Mouse (Mus musculus): Measurements from ENCODE around the gene Fmnl1. TPM values are rescaled to one million over a fixed set of nuclear protein-coding genes. Genes with fewer than 3 reads are reported as not detected.
A peak's percentile ranks its signal among the peaks of the same experiment; 100 is the strongest.

Fmnl1 gene
- polyA plus RNA-seq, 1 experiment = 8.4 TPM

DNA sequence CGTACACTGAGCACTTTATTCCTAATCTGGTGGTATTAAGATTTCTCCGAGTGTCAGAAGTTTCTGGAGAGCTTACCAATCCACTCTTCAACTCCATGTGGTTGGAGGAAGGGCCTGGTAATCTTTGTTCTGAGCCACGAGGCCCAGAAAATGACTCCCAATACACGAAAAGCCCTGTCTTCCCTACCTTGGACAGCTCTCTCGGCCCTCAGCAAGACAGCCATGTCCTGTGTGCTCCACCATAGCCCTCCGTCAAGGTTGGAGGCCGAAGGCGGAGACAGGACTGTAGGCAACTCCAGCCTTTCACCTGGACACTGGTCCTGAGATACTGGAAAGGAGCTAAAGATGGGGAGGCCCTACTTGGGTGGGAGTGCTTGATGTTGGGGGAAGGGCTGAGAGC lies 39.4 kb downstream of the Fmnl1 start:
- Histone ChIP-seq H3K4me3 (ENCODE audit: low read depth, low read length) (no peak overlapping the region), H3K36me3 (ENCODE audit: control insufficient read depth, insufficient read depth, low read length) (no peaks in the 10 kb centered on the region), H3K4me1 (ENCODE audit: control insufficient read depth, insufficient read depth, insufficient read length, low read length) (no peaks in the 10 kb centered on the region), H3K27ac (ENCODE audit: insufficient read depth, low read depth, low read length) (no peak overlapping the region), H3K27me3 (ENCODE audit: control insufficient read depth, insufficient read depth, low read length) (no peaks in the 10 kb centered on the region)
- WGBS = 62% methylated on average over 8 of the region's 8 CpGs
- no peak for TF ChIP-seq POLR2A (IDR thresholded peaks at IDR 0.05; ENCODE audit: low read depth, low read length)
- TF ChIP-seq CTCF (IDR thresholded peaks at IDR 0.05; ENCODE audit: extremely low read depth, insufficient read length, insufficient replicate concordance, low read depth, low read length) = no peak

GRCm38 (mm10) chr11:103213712-103214111 lies 42.8 kb downstream of the Fmnl1 start:
- Histone ChIP-seq H3K4me3 (ENCODE audit: low read depth, low read length) (no peak overlapping the region), H3K36me3 (ENCODE audit: control insufficient read depth, insufficient read depth, low read length) (no peaks in the 10 kb centered on the region), H3K4me1 (ENCODE audit: control insufficient read depth, insufficient read depth, insufficient read length, low read length) (peaks cover 4% of the 10 kb centered on the region; the same call in 1 of the 2 replicates), H3K27ac (ENCODE audit: insufficient read depth, low read depth, low read length) (no peak overlapping the region), H3K27me3 (ENCODE audit: control insufficient read depth, insufficient read depth, low read length) (no peaks in the 10 kb centered on the region)
- TF ChIP-seq POLR2A (IDR thresholded peaks at IDR 0.05; ENCODE audit: low read depth, low read length) = no peak
- TF ChIP-seq CTCF (IDR thresholded peaks at IDR 0.05; ENCODE audit: extremely low read depth, insufficient read length, insufficient replicate concordance, low read depth, low read length) = peak; percentile 43; the same call in 1 of the 2 replicates
- WGBS = 82% methylated on average over 5 of the region's 5 CpGs

DNA sequence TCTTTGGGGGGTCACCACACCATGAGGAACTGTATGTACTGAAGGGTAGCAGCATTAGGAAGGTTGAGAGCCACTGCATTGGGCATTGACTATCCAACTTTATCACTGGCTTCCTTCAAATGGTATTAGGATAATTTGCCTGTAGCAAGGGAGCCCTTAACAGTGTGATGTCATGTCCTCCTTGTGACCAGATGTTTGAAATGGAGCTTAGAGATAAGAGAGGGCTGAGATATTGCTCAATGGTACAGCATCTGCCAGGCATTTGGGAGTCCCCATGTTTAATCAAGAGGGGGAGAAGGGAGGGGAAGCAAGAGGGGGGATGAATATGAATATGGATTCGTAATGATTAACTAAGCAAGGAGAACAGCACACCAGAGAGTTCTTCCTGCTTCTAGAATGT lies 44.4 kb downstream of the Fmnl1 start:
- Histone ChIP-seq H3K4me3 (ENCODE audit: low read depth, low read length) (no peak overlapping the region), H3K27me3 (ENCODE audit: control insufficient read depth, insufficient read depth, low read length) (no peaks in the 10 kb centered on the region), H3K27ac (ENCODE audit: insufficient read depth, low read depth, low read length) (no peak overlapping the region), H3K36me3 (ENCODE audit: control insufficient read depth, insufficient read depth, low read length) (0 out of 2 replicates have a peak, but pooled peaks cover 3% of the 10 kb centered on the region), H3K4me1 (ENCODE audit: control insufficient read depth, insufficient read depth, insufficient read length, low read length) (peaks cover 7% of the 10 kb centered on the region)
- TF ChIP-seq CTCF (IDR thresholded peaks at IDR 0.05; ENCODE audit: extremely low read depth, insufficient read length, insufficient replicate concordance, low read depth, low read length) = no peak
- no peak for TF ChIP-seq POLR2A (IDR thresholded peaks at IDR 0.05; ENCODE audit: low read depth, low read length)
- WGBS = 17% methylated on average over 1 of the region's 1 CpGs

- H3K36me3 ChIP-seq (ENCODE audit: control insufficient read depth, insufficient read depth, low read length) = peaks cover 8% of the 10 kb centered on the region; the same call in 1 of the 2 replicates
- H3K27me3 ChIP-seq (ENCODE audit: control insufficient read depth, insufficient read depth, low read length) = no peaks in the 10 kb centered on the region
- WGBS = 1% methylated on average over 45 of the region's 45 CpGs
- H3K4me1 ChIP-seq (ENCODE audit: control insufficient read depth, insufficient read depth, insufficient read length, low read length) = peaks cover 23% of the 10 kb centered on the region
- H3K4me3 ChIP-seq (ENCODE audit: low read depth, low read length) = peak within 1 kb of the TSS; percentile 70
- peak within 1 kb of the TSS; percentile 46; the same call in 1 of the 2 replicates for H3K27ac ChIP-seq (ENCODE audit: insufficient read depth, low read depth, low read length)
- TF ChIP-seq POLR2A (IDR thresholded peaks at IDR 0.05; ENCODE audit: low read depth, low read length) = 0 out of 2 replicates have a peak, but pooled peaks have one; percentile 17
- no peak for TF ChIP-seq CTCF (IDR thresholded peaks at IDR 0.05; ENCODE audit: extremely low read depth, insufficient read length, insufficient replicate concordance, low read depth, low read length)
Observed at GRCm38 (mm10) chr11:103217790-103218516, 47.0 kb downstream of the Fmnl1 start, which contains the start of gene Spata32. TSS of gene Spata32 (minus strand) at chr11:103218432.

GRCm38 (mm10) chr11:103218517-103218901 lies 47.6 kb downstream of the Fmnl1 start:
- Histone ChIP-seq H3K4me3 (ENCODE audit: low read depth, low read length) (peak overlapping the region; percentile 70), H3K27ac (ENCODE audit: insufficient read depth, low read depth, low read length) (no peak overlapping the region), H3K36me3 (ENCODE audit: control insufficient read depth, insufficient read depth, low read length) (peaks cover 9% of the 10 kb centered on the region; the same call in 1 of the 2 replicates), H3K27me3 (ENCODE audit: control insufficient read depth, insufficient read depth, low read length) (no peaks in the 10 kb centered on the region), H3K4me1 (ENCODE audit: control insufficient read depth, insufficient read depth, insufficient read length, low read length) (peaks cover 23% of the 10 kb centered on the region)
- TF ChIP-seq CTCF (IDR thresholded peaks at IDR 0.05; ENCODE audit: extremely low read depth, insufficient read length, insufficient replicate concordance, low read depth, low read length) (no peak), POLR2A (IDR thresholded peaks at IDR 0.05; ENCODE audit: low read depth, low read length) (no peak)
- 24% methylated on average over 6 of the region's 6 CpGs for WGBS

DNA sequence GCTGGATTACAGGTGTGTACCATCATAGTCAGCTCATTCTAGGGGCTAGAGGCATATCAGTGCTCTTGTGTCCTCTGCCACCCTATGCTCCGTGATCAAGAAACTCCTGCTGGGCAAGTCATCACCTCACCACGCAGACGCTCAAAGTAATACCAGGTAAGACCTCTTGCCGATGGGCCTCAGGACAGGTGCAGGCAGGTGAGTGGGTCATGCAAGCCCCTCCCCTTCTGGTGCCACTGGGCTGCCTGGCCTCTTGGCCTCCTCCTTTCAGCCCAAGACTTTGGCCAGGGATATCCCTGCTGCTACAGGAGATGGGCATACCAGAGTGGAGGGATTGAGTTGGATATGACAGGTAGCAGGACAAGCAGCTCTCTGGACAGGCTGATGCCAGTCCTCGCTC lies 48.4 kb downstream of the Fmnl1 start:
- WGBS = 85% methylated on average over 5 of the region's 5 CpGs

GRCm38 (mm10) chr11:103219995-103220394 lies 49.1 kb downstream of the Fmnl1 start:
- Histone ChIP-seq H3K36me3 (ENCODE audit: control insufficient read depth, insufficient read depth, low read length) (peaks cover 23% of the 10 kb centered on the region), H3K27ac (ENCODE audit: insufficient read depth, low read depth, low read length) (no peak overlapping the region), H3K4me1 (ENCODE audit: control insufficient read depth, insufficient read depth, insufficient read length, low read length) (peaks cover 23% of the 10 kb centered on the region), H3K4me3 (ENCODE audit: low read depth, low read length) (no peak overlapping the region), H3K27me3 (ENCODE audit: control insufficient read depth, insufficient read depth, low read length) (no peaks in the 10 kb centered on the region)
- TF ChIP-seq POLR2A (IDR thresholded peaks at IDR 0.05; ENCODE audit: low read depth, low read length) (no peak), CTCF (IDR thresholded peaks at IDR 0.05; ENCODE audit: extremely low read depth, insufficient read length, insufficient replicate concordance, low read depth, low read length) (no peak)
- WGBS = 71% methylated on average over 4 of the region's 4 CpGs

More for the DNA sequence above, 48.4 kb downstream of the Fmnl1 start:
- peaks cover 16% of the 10 kb centered on the region for H3K36me3 ChIP-seq (ENCODE audit: control insufficient read depth, insufficient read depth, low read length)
- no peak overlapping the region for H3K27ac ChIP-seq (ENCODE audit: insufficient read depth, low read depth, low read length)
- H3K27me3 ChIP-seq (ENCODE audit: control insufficient read depth, insufficient read depth, low read length) = no peaks in the 10 kb centered on the region
- H3K4me1 ChIP-seq (ENCODE audit: control insufficient read depth, insufficient read depth, insufficient read length, low read length) = peaks cover 23% of the 10 kb centered on the region
- TF ChIP-seq CTCF (IDR thresholded peaks at IDR 0.05; ENCODE audit: extremely low read depth, insufficient read length, insufficient replicate concordance, low read depth, low read length) (no peak), POLR2A (IDR thresholded peaks at IDR 0.05; ENCODE audit: low read depth, low read length) (no peak)
- no peak overlapping the region for H3K4me3 ChIP-seq (ENCODE audit: low read depth, low read length)

Data from small intestine, adult 2 months (tissue).